Mouse (Mus musculus) MEL (cell line): Measurements from ENCODE around the gene Heg1.

Experiments
- CTCF ChIP-seq, 3 experiments: IDR thresholded peaks in 2 of 3; conservative IDR thresholded peaks in 1 of 3; 2 replicates each; pipeline ENCODE4 v1.5.1; 2011 to 2012; ENCODE audit warnings: low read length in 3 of 3, low read depth in 2 of 3, mild to moderate bottlenecking in 2 of 3, improper control_type of control experiment in 1 of 3, inconsistent platforms in 1 of 3, mixed read lengths in 1 of 3, moderate library complexity in 1 of 3; ENCODE audit not compliant: control insufficient read depth in 1 of 3, insufficient read depth in 1 of 3, poor library complexity in 1 of 3, severe bottlenecking in 1 of 3
- E2F4 ChIP-seq: IDR thresholded peaks from 2 replicates; pipeline ENCODE4 v1.6.1; 2011; ENCODE audit warnings: low read depth, low read length, improper control_type of control experiment, borderline replicate concordance
- EP300 ChIP-seq, 2 experiments: IDR thresholded peaks; 2 replicates each; pipeline ENCODE4 v1.6.1; 2011; ENCODE audit warnings: improper control_type of control experiment in 2 of 2, low read length in 2 of 2, low read depth in 1 of 2, mild to moderate bottlenecking in 1 of 2
- MAFK ChIP-seq: IDR thresholded peaks from 2 replicates; pipeline ENCODE4 v1.6.1; 2011; ENCODE audit warnings: low read depth, mild to moderate bottlenecking, low read length, improper control_type of control experiment, borderline replicate concordance

GRCm38 (mm10) chr16:33680271-33680670 lies 3.9 kb upstream of the Heg1 start:
- TF ChIP-seq EP300 (IDR thresholded peaks at IDR 0.05; ENCODE audit: low read depth in 1 of 2, low read length in 2 of 2) = no peak
- no peak for TF ChIP-seq MAFK
- TF ChIP-seq CTCF (IDR thresholded peaks at IDR 0.05 in 2 of 3, conservative IDR thresholded peaks at IDR 0.05 in 1 of 3; ENCODE audit: control insufficient read depth in 1 of 3, insufficient read depth in 1 of 3, low read depth in 2 of 3, low read length in 3 of 3, poor library complexity in 1 of 3, severe bottlenecking in 1 of 3) = no peak
- TF ChIP-seq E2F4 = no peak
